Mouse (Mus musculus): ENCODE measurements at regions not wholly inside any gene's neighbourhood (a gene's known extent, or its start where the extent isn't known, plus 50 kb on each side); places are given as distances from the start of the nearest gene placed in this dataset. TPM values are rescaled to one million over a fixed set of nuclear protein-coding genes. Genes with fewer than 3 reads are reported as not detected.
A peak's percentile ranks its signal among the peaks of the same experiment; 100 is the strongest.
"Not testable (repeated sequence)": the region's sequence is repeated elsewhere in the genome, so short reads cannot be mapped to it uniquely, and the experiment has no call there.

- not testable (repeated sequence) for H3K9ac ChIP-seq (ENCODE audit: low read length); H3K9me3 ChIP-seq (ENCODE audit: control insufficient read depth, low read length); H3K27ac ChIP-seq (ENCODE audit: low read depth, low read length); H3K4me1 ChIP-seq (ENCODE audit: control insufficient read depth, insufficient read depth, low read length); H3K27me3 ChIP-seq (ENCODE audit: control insufficient read depth, insufficient read depth, low read length); H3K4me3 ChIP-seq (ENCODE audit: low read depth, low read length); H3K36me3 ChIP-seq (ENCODE audit: control insufficient read depth, insufficient read depth, low read length); DNase-seq (ENCODE audit: low spot score); H3K4me2 ChIP-seq (ENCODE audit: low read depth)
- ATAC-seq (ENCODE audit: insufficient read depth, low FRiP score, low TSS enrichment) = peak; percentile 86
- WGBS = 33% methylated on average over 1 of the region's 1 CpGs
These were observed 82.2 kb upstream of the Klhl1 start for GRCm38 (mm10) chr14:96601092-96601491.

- no peak for DNase-seq (ENCODE audit: low spot score)
- H3K9me3 ChIP-seq (ENCODE audit: control insufficient read depth, low read length) = no peaks in the 10 kb centered on the region
- ATAC-seq (ENCODE audit: insufficient read depth, low FRiP score, low TSS enrichment) = no peak
- no peaks in the 10 kb centered on the region for H3K4me1 ChIP-seq (ENCODE audit: control insufficient read depth, insufficient read depth, low read length)
- H3K27ac ChIP-seq (ENCODE audit: low read depth, low read length) = no peak overlapping the region
- H3K4me2 ChIP-seq (ENCODE audit: low read depth) = no peak overlapping the region
- no peak overlapping the region for H3K9ac ChIP-seq (ENCODE audit: low read length)
- H3K36me3 ChIP-seq (ENCODE audit: control insufficient read depth, insufficient read depth, low read length) = no peaks in the 10 kb centered on the region
- no peaks in the 10 kb centered on the region for H3K27me3 ChIP-seq (ENCODE audit: control insufficient read depth, insufficient read depth, low read length)
- no peak overlapping the region for H3K4me3 ChIP-seq (ENCODE audit: low read depth, low read length)
These were observed 73.1 kb upstream of the Klhl1 start for GRCm38 (mm10) chr14:96592051-96592450.

Small RNA genes in the stretch of these regions (microRNA-seq; reads per million reads assigned to microRNA genes)
- not detected for gene Gm27441
